Mouse (Mus musculus): ENCODE data around the gene Eri2.

The Eri2 gene

GRCm38 (mm10) chr7:119793586-119794250, at the start of gene Eri2, which contains the start of gene Rexo5:
TSS of gene Eri2 (minus strand) at chr7:119794058.
TSS of gene Rexo5 (plus strand) at chr7:119794006.
- peak; percentile 54 to 59 for DNase-seq (ENCODE audit: low spot score in 2 of 2)

GRCm38 (mm10) chr7:119841820-119842449, 48.1 kb upstream of the Eri2 start:
- no peak for DNase-seq (ENCODE audit: low spot score in 2 of 2)

- no peak for DNase-seq (ENCODE audit: low spot score in 2 of 2)
Measured at GRCm38 (mm10) chr7:119835996-119836777, 42.3 kb upstream of the Eri2 start.

DNA sequence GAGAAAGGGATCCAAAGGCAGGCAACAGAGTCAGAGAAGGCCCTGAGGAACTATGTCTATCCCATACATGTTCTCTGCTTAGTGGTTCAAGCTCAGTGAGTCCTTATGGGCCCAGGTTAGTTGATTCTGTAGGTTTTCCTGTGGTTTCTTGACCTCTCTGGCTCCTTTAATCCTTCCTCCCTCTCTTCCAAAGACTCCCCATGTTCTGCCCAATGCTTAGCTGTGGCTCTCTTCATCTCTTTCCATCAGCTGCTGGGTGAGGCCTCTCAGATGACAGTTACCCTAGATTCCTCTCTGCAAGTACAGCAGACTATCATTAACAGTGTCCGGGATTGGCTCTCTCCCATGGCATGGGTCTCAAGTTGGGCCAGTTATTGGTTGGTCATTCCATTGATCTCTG, 41.5 kb upstream of the Eri2 start:
- DNase-seq (ENCODE audit: low spot score in 2 of 2): no peak

DNA sequence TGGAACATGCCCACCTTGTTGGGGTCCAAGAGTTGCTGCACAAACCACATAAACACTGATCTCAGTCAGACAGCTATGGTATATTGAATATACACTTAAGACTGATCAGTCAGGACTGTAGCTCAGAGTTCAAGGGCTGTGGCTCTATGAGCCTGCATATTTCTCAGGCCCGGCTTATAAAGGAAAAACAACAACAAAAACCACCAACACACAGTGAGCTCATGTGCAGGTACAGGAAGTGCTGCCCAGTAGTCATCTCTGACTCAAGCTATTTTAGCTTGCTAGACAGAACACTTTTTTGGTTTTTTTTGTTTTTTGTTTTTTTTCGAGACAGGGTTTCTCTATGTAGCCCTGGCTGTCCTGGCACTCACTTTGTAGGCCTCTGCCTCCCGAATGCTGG, 14.9 kb upstream of the Eri2 start:
- DNase-seq (ENCODE audit: low spot score in 2 of 2): no peak

DNA sequence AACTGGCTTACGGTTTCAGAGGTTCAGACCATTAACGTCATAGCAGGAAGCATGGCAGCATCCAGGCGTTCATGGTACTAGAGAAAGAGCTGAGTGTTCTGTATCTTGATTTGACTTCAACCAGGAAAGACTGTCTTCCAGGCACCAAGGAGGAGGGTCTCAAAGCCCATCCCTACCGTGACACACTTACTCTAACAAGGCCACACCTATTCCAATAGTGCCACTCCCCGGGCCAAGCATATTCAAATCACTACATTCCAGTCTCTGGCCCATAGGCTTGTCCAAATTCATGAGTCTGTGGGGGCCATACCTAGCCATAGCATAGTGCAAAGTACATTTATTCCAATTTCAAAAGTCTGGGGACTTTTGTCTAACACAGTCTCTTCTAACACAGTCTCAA, 13.5 kb upstream of the Eri2 start:
- no peak for DNase-seq (ENCODE audit: low spot score in 2 of 2)

GRCm38 (mm10) chr7:119800991-119801390, 7.1 kb upstream of the Eri2 start:
- DNase-seq (ENCODE audit: low spot score in 2 of 2): no peak

DNA sequence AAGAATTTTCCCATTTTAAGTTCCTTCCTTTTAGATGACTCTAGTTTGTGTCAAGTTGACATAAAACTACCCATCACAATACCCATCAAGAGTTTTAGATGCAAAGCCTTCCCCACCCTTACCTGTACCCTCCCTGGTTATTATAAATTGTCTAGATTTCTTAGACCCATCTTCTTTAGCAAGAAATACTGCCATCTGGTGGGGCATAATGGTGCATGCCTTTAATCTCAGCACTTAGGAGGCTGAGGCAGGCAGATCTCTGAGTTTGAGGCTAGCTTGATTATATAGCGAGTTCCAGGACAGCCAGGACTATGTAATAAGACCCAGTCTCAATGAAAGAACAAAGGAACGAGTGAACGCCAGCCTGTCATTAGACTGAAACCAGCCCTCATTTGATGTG, 6.6 kb upstream of the Eri2 start:
- DNase-seq (ENCODE audit: low spot score in 2 of 2): no peak

DNA sequence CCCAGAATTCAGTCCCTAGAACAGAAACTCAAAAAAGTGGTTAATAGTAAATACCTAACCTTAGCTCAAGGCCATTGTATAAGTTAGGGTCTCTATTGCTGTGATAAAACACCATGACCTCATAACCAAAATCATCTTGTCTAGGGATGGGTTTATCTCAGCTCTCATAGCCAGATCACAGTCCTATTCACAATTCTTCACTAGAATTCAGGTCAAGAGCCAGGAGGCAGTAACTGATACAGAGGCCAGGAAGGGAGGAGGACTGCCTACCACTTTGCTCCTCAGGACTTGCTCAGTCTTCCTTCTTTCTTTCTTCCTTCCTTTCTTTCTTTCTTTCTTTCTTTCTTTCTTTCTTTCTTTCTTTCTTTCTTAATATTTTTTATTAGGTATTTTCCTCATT, 1.5 kb upstream of the Eri2 start:
- no peak for DNase-seq (ENCODE audit: low spot score in 2 of 2)

- no peak for DNase-seq (ENCODE audit: low spot score in 2 of 2)
Measured at GRCm38 (mm10) chr7:119794251-119794638, 387 bp upstream of the Eri2 start.

DNA sequence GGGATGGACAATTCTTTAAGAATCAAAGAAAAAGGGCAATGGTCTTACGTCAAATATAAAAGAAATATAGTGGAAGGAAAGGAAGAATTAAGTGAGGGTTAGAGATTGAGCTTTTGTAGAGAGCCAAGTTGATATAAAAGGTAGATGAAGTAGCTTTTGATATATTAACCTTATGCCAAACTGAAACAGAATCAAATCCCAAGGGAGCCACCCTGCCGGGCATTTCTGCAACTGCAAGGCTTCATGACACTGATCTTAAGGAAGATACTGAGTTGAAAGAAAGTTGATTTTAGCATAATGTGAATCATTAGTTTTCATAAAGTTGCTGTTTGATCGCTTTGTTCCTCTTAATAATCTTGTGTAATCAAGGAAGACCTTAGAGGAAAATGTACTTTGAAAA, 4.8 kb downstream of the Eri2 start:
- no peak for DNase-seq (ENCODE audit: low spot score in 2 of 2)

DNA sequence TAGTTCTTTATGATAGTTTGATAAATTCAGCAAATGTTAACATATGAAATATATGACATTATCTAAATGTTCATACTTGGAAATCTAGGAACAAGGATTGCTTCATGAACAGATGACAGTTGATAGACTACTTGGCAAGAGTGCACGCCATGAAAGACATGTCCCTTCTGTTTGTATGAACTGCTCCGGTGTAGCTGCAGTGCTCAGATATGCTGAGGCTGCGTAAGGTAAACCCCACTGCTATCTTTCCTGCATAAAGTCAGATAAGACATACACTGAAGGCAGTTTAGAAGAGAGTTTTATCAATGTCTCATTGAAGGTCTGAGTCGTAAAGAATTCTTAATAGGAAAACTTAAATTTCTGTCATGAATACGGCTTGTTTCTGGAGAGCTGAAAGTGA, 8.9 kb downstream of the Eri2 start:
- DNase-seq (ENCODE audit: low spot score in 2 of 2): no peak

GRCm38 (mm10) chr7:119783453-119783852, 10.4 kb downstream of the Eri2 start:
- no peak for DNase-seq (ENCODE audit: low spot score in 2 of 2)

DNA sequence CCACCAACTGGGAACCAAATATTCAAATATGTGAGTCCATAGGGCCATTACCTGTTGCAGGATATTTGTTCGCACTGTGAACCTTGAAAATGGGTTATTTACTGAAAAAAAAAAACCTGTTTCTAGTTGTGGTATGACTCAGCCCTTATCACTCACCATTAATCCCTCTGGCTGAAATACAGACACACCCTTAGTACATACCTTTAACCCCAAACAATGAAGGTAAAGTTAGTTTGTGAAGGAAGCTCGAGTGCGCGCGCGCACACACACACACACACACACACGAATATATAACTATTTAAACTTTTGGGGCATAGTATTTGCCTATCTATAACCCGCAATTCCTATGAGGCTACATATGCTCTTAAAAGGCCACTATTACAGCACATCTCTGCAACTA, 24.0 kb downstream of the Eri2 start:
- no peak for DNase-seq (ENCODE audit: low spot score in 2 of 2)

- DNase-seq (ENCODE audit: low spot score in 2 of 2): no peak
Measured at GRCm38 (mm10) chr7:119766996-119767395, 26.9 kb downstream of the Eri2 start.

DNA sequence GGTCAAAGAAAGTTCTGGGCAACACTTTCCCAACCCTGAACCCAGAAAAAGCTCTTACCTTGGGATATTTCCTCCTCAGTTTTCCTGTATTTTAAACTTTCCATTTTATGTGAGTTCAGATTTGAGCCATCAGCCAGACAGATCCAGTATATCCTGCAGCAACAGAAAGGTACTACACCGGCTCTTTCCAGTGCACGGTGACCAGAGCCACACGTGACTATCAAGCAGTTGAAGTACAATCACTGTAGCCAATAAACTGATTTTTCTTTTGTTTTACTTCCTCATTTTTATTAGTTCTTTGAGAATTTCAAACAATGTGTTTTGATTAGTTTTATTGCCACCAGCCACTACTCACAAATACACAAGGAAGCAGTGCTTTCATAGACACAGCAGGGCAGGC, 29.5 kb downstream of the Eri2 start:
- DNase-seq (ENCODE audit: low spot score in 2 of 2): no peak

DNA sequence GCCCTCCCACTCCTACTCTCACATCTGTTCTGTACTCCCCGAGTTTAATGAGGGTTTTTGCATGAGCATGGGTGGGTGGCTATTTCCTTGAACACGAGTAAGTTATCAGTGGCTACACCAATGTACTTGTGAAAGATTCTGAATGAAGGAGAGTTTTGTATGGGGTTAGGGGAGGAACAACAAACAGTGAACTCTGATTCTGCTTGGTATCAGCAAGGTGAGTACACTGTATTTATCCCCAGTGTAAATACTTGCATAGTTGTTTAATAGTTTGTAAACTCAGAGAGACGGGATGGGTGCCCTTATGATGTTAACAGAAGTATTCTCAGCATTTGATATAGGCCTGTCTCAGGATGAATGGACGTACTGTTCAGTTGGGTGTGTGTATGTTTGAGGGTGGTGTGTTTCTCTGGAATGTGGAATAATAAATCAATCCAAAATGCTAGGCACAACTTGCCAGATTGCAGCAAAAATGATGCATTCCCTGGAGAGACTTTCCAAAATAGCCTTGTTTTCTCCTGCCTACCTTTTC, 31.6 kb downstream of the Eri2 start:
- DNase-seq (ENCODE audit: low spot score in 2 of 2): no peak

DNA sequence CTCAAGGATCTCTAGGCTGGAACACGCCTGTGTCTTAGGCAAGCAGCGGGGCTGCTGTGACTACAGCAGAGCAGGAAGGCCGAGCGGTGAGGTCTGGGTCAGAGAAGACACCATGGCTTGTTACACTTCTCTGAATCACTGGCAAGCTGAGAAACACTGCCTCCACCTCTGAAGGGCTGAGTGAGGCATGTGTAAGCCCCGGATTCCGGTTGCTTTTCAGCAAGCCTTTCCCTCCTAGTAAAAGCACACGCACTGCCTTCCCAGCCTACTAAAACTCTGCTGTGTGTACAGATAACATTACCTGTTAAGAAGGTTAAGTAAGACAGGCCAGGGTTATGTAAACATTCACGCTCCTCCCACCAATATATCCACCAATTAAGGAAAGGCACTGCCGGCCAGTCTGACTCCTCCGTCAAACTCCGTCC, 33.3 kb downstream of the Eri2 start, which contains the start of gene Acsm3:
Gene Acsm3, plus strand, starts transcription at position 397 of the 425 bp plus-strand sequence.
- DNase-seq (ENCODE audit: low spot score in 2 of 2): no peak

- DNase-seq (ENCODE audit: low spot score in 2 of 2): no peak
Measured at GRCm38 (mm10) chr7:119753696-119754095, 40.2 kb downstream of the Eri2 start.

DNA sequence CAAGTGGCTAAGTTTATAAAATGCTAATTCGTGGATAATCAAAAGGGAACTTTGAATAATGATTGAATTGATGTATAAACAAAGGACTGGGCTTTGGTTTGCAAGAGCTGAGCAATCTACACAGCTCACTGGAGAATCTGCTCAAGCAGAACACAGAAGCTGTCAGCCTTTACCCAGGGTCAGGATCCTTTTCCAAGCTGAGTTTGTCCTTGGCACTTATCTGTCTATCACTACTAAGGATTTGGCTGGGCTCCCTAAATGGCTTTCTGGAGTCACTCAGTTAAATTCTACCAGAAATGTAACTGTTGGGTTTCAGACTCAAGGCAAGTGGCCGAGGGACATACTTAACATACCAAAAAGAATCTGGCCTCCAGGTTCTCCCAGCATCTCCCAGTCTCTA, 43.9 kb downstream of the Eri2 start:
- no peak for DNase-seq (ENCODE audit: low spot score in 2 of 2)

GRCm38 (mm10) chr7:119748761-119749160, 45.1 kb downstream of the Eri2 start:
- DNase-seq (ENCODE audit: low spot score in 2 of 2): no peak

DNA sequence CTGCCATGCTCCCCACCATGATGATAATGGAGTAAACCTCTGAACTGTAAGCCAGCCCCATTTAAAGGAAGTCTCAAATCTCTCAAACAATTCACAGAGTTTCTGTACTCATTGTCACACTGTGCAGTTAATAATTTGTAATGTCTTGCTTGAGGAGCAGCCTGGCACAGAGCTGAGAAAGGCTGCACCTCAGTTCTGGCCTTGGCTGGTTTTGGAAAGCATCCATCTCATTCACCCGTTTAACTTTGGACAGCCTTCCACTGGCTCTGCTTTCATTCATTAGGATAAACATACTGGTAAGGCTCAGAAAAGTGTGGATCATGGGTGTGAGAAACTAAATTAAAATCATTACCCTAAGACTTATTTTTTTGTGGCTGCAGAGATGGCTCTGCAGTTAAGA, 48.0 kb downstream of the Eri2 start:
- no peak for DNase-seq (ENCODE audit: low spot score in 2 of 2)

- no peak for DNase-seq (ENCODE audit: low spot score in 2 of 2)
Measured at GRCm38 (mm10) chr7:119744321-119744720, 49.5 kb downstream of the Eri2 start.

Data from frontal cortex, postnatal 25 days (tissue).